Mouse (Mus musculus): ENCODE measurements around the gene Slc35g2. TPM values are rescaled to one million over a fixed set of nuclear protein-coding genes. Genes with fewer than 3 reads are reported as not detected.
A peak's percentile ranks its signal among the peaks of the same experiment; 100 is the strongest.

Slc35g2 gene
- total RNA-seq, 2 experiments from 2014 or later = 13.4 to 17.1 TPM

- DNase-seq (ENCODE audit: low spot score in 2 of 2) = peak; percentile 18 to 41
- intact Hi-C loops (cut with DNase I) = no loop called here
Observed at GRCm38 (mm10) chr9:100569798-100570625, 878 bp downstream of the Slc35g2 start.

DNA sequence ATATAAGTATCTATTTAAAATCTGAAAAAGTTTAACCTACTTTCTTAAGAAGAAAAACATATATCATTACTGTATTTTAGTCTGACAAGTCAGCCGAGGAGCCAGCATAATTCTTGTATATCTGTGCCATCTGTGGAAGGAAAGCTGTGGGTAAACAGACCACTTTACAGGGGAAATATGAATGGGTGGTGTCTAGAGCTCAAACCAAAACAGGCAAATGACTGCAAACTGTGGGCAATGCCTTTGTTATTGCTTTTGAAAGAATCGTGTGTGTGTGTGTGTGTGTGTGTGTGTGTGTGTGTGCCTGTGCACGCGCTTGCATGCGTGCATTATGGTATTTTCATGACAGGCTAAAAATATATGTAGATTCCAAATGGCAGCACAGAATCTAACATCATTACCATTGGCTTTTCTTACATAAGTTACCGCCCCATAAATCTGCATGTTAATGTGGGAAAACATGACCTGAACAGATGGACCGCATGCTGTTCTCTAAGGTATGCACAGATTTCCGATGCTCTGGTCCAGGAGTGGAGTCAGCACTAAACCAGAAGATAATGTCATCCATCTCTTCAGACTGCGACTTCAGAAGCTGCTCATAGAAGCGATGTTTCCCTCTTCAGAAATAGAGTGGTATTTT, 10.5 kb downstream of the Slc35g2 start:
- DNase-seq (ENCODE audit: low spot score in 2 of 2) = peak; percentile 10 to 62
- intact Hi-C loops (cut with DNase I) = no loop called here

DNA sequence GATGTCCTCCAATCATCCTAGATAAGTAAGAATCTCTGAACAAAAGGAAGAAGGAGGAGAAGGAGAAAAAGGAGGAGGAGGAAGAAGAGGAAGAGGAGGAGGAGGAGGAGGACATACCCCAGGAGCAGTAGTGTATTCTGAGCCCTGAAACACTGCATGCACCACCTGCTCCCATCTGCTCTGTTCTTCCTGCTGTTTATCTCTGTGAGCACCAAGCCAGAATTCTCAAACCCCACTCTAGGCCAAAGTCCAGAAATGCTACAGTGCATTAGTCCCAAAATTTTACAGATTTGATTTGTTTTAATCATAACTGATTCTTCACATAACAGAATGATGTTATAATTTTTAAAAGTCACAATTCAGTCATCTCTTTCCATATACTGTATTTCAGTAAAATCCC, 11.9 kb downstream of the Slc35g2 start:
- intact Hi-C loops (cut with DNase I) = no loop called here
- DNase-seq (ENCODE audit: low spot score in 2 of 2) = no peak

DNA sequence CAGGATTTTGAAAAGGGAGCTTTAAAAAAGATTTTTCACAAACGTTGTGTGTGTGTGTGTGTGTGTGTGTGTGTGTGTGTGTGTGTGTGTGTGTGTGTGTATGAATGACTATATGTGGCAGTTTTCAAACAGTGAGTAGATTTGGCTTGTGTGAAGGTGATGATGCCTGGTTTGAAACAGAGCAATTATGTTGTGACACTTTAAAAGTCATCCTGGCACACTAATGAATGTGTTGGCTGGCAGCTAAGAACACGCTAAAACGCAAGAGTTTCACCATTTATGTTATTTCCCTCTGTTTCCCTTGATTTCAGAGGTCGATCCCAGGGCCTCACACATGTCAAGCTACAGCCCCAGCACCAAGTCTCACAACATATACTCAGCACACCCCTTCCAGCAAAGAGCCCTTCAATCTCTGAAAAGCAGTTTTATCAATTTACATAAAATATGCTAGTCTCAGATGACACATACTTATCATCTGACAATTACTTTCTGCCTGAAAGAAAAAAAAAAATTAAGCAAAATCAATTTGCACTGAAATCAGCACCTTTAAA, 12.8 kb downstream of the Slc35g2 start:
- intact Hi-C loops (cut with DNase I) = no loop called here
- no peak for DNase-seq (ENCODE audit: low spot score in 2 of 2)

- intact Hi-C loops (cut with DNase I) = no loop called here
Observed at GRCm38 (mm10) chr9:100555686-100556085, 15.2 kb downstream of the Slc35g2 start.

DNA sequence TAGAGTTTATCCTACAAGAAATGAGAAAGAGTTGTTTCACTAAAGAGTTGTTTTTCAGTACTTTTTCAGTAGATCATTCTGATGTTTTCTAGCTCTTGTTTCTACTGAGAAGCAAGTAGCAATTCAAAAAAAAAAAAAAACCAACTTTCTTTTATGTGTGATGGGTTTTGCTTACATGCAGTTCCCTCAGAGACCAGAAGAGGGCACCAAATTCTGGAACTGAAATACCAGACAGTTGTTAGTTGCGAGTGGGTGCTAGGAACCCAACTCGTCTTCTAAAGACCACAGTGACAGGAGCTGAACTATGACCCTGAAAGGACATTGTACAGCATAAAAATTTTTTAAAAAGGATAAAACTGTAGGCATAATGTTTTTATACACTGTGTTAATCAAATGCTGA, 22.6 kb downstream of the Slc35g2 start:
- peak in 1 of 2 experiments; percentile 22 for DNase-seq (ENCODE audit: low spot score in 2 of 2)
- intact Hi-C loops (cut with DNase I) = loop anchor here (5.0 to 10.0 kb wide), 2 partner anchors 96 to 376 kb away; no protein-coding TSS in a partner anchor

More at GRCm38 (mm10) chr9:100555686-100556085, 15.2 kb downstream of the Slc35g2 start:
- DNase-seq (ENCODE audit: low spot score in 2 of 2) = no peak

GRCm38 (mm10) chr9:100546594-100546910, 24.3 kb downstream of the Slc35g2 start:
- DNase-seq (ENCODE audit: low spot score in 2 of 2) = peak in 1 of 2 experiments; percentile 11
- intact Hi-C loops (cut with DNase I) = loop anchor here (1.0 to 10.0 kb wide), 3 partner anchors 94 to 378 kb away; no protein-coding TSS in a partner anchor

- intact Hi-C loops (cut with DNase I) = loop anchor here (1.0 to 10.0 kb wide), 3 partner anchors 94 to 379 kb away; no protein-coding TSS in a partner anchor
- peak; percentile 99 to 100 for DNase-seq (ENCODE audit: low spot score in 2 of 2)
Observed at GRCm38 (mm10) chr9:100545715-100546593, 24.9 kb downstream of the Slc35g2 start, which contains the start of gene Nck1. Gene Nck1, minus strand, starts transcription at chr9:100546134.

GRCm38 (mm10) chr9:100544948-100545714, 25.8 kb downstream of the Slc35g2 start:
- peak in 1 of 2 experiments; percentile 30 for DNase-seq (ENCODE audit: low spot score in 2 of 2)

GRCm38 (mm10) chr9:100535618-100536262, 35.1 kb downstream of the Slc35g2 start:
- peak in 1 of 2 experiments; percentile 15 for DNase-seq (ENCODE audit: low spot score in 2 of 2)
- intact Hi-C loops (cut with DNase I) = no loop called here

More at GRCm38 (mm10) chr9:100544948-100545714, 25.8 kb downstream of the Slc35g2 start:
- intact Hi-C loops (cut with DNase I) = loop anchor here (5.0 to 10.0 kb wide), 2 partner anchors 93 to 380 kb away; no protein-coding TSS in a partner anchor

GRCm38 (mm10) chr9:100534686-100535085, 36.2 kb downstream of the Slc35g2 start:
- DNase-seq (ENCODE audit: low spot score in 2 of 2) = no peak
- intact Hi-C loops (cut with DNase I) = no loop called here

DNA sequence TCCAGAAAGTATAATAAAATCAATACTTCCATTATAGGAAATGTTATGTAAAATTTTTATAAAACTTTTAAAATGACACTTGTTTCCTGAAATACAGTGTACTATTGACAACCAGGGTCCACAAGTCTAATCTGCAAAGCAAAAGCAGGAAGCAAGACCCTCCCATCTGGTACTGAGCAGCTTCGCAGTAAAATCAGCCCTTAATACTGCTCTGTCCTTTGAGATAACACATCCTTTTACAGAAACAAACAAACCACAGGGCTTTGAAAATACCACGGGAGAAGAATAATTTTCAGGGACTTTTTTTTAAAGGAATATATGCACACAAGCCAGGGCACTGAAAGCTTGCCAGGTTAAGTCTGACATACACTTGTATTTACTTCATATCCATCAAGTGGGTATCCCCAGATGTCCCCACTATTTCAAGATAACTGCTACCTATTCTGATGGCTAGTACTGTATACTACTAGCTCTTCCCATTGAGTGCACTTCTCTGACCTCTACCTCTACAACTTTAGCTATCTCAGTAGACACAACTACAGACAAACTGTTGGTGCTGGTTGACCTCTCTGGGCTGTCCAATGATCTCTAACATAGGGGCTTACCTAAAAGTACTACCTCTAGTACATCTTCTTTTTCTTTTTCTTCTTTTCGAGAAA, 37.9 kb downstream of the Slc35g2 start:
- intact Hi-C loops (cut with DNase I) = no loop called here
- no peak for DNase-seq (ENCODE audit: low spot score in 2 of 2)

DNA sequence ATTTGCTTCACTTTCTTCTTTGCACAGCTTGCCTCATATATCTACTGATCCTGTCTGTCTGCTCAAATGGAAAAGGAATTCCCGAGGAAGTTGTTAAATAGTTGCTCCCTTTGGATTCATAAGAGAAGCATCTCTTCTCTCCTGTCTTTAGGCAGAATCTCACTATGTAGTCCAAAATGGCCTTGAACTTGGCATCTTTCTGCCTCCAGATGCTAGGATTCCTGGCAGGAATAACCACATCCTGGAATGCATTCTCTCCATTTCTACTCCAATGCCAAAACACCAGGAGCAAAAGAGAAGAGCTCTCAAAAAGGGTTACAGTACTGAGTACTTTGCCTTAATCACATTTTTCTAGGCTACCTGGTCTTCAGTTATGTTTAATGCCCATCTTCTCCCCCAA, 39.6 kb downstream of the Slc35g2 start:
- intact Hi-C loops (cut with DNase I) = no loop called here

GRCm38 (mm10) chr9:100525225-100525624, 45.7 kb downstream of the Slc35g2 start:
- intact Hi-C loops (cut with DNase I) = no loop called here
- no peak for DNase-seq (ENCODE audit: low spot score in 2 of 2)

More for the DNA sequence above, 39.6 kb downstream of the Slc35g2 start:
- DNase-seq (ENCODE audit: low spot score in 2 of 2) = no peak

DNA sequence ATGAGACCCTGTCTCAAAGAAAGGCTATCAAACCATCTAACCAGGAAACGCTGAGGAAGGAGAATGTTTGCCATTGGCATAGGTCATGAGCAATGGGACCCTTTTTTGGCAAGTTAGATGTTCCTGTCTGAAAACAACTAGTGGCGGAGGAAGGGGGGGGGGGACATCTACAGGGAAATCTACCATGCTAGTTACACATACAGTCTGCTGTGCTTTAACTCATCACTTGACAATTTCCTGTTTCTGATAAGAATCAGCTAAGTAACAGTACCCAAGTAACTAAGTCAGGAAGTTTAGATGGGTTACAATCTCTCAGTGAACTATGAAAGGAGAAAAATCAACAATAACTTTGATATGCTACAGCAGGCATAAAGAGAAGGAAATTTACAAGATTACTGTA, 48.9 kb downstream of the Slc35g2 start:
- intact Hi-C loops (cut with DNase I) = no loop called here

DNA sequence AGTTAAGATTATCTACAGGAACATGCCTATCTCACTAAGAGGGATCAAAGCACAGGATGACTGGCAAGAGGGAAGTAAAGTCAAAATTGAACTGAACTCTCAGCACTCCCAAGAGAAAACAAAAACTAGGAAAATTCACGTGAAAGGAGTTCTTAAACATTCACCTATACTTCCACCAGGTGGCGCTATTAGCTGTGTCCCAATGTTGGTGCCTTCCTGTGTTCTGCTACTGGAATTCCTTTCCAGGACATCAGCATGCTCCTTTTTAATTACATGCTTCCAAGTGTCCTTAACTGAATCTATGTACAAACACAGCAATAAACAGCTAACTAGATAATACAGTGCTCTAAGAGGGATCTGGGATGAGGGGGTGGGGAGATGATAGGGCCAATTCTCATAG, 50.3 kb downstream of the Slc35g2 start:
- DNase-seq (ENCODE audit: low spot score in 2 of 2) = peak; percentile 57 to 61
- intact Hi-C loops (cut with DNase I) = no loop called here

More for the DNA sequence above, 48.9 kb downstream of the Slc35g2 start:
- no peak for DNase-seq (ENCODE audit: low spot score in 2 of 2)

GRCm38 (mm10) chr9:100520012-100520411, 50.9 kb downstream of the Slc35g2 start:
- intact Hi-C loops (cut with DNase I) = no loop called here
- DNase-seq (ENCODE audit: low spot score in 2 of 2) = no peak

Data from left cerebral cortex, postnatal 14 days (tissue).